Mouse (Mus musculus): ENCODE measurements around the gene Duox2.

GRCm38 (mm10) chr2:122337291-122337690 lies 39.0 kb upstream of the Duox2 start:
- TF ChIP-seq RAD21 (IDR thresholded peaks at IDR 0.05; ENCODE audit: low read depth, low read length) (no peak), POLR2A (IDR thresholded peaks at IDR 0.05; ENCODE audit: low read depth, low read length) (no peak), TBP (conservative IDR thresholded peaks at IDR 0.05; ENCODE audit: low read depth, low read length) (no peak), EP300 (IDR thresholded peaks at IDR 0.05; ENCODE audit: low read length) (no peak), USF2 (conservative IDR thresholded peaks at IDR 0.05; ENCODE audit: low read depth, low read length) (no peak), CTCF (conservative IDR thresholded peaks at IDR 0.05 in 1 of 2, IDR thresholded peaks at IDR 0.05 in 1 of 2; ENCODE audit: low read depth in 2 of 2, low read length in 2 of 2) (no peak), CHD2 (IDR thresholded peaks at IDR 0.05; ENCODE audit: low read length) (no peak), ZC3H11A (IDR thresholded peaks at IDR 0.05; ENCODE audit: low read depth, low read length) (no peak), MXI1 (IDR thresholded peaks at IDR 0.05; ENCODE audit: low read depth, low read length) (no peak), MEF2A (IDR thresholded peaks at IDR 0.05; ENCODE audit: borderline replicate concordance, low read depth, low read length) (no peak)

All from CH12.LX (cell line).